Mouse (Mus musculus) megakaryocyte-erythroid progenitor cell, adult 5-6 weeks (primary cell): ENCODE results near the gene Tacr1. TPM values are rescaled to one million over a fixed set of nuclear protein-coding genes. Genes with fewer than 3 reads are reported as not detected.

Experiments
- ATAC-seq: replicated peaks from 2 replicates; pipeline ENCODE4 v1.8.0; 2016; ENCODE audit warnings: mild to moderate bottlenecking, inconsistent platforms; ENCODE audit not compliant: severe bottlenecking, poor library complexity, low FRiP score, low TSS enrichment
- total RNA-seq, 2 experiments: library from RNA; stranded (forward) in 1 of 2; stranded (reverse) in 1 of 2; fragments of 200-1000, 215-1000 nt in 1 of 2; fragments of >200 nt in 1 of 2; fragmentation: Nextera tagmentation in 1 of 2; gene quantifications; 2 replicates each; pipeline ENCODE4 v1.2.3; 2014 to 2017

The Tacr1 gene
- total RNA-seq, 2 experiments from 2014 or later = 0.28 TPM; not detected in 1

DNA sequence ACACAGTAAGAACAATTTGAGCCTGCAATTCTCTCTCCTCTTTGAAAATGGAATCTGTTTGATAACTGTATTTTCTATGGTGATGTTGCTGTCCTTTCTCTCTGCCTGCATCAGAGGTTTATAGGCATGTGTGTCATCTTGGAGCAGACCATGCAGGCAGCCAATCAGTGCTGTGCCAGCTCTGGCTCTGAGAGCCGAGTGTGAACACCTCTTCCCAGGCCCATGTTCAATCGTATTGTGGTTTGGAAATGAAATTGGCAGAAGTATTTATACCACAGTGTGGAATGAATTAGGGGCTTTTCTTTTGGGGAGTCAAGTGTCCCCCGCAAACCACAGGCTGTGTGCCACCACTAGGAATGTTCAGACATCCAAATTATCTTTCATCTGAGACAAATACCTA is 117.5 kb downstream of the Tacr1 start:
- ATAC-seq = no peak

DNA sequence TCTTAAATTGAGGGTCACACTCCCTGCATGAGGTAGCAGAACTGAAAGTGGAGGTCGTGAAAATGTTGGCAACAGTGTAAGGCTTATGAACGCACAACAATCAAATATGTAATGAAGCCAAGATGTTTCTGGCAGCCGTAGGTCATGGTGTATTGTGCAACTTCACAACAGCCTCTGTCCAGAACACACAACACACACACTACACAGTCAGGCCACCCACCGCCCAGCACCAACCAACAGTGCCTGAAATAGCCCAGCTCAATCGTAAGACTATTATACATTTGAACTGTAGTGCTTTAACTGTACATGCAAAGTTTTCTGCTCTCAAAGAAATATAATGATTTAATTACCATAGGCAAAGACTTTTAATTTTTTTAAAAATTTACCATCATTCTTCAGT is 120.4 kb downstream of the Tacr1 start:
- ATAC-seq = no peak

DNA sequence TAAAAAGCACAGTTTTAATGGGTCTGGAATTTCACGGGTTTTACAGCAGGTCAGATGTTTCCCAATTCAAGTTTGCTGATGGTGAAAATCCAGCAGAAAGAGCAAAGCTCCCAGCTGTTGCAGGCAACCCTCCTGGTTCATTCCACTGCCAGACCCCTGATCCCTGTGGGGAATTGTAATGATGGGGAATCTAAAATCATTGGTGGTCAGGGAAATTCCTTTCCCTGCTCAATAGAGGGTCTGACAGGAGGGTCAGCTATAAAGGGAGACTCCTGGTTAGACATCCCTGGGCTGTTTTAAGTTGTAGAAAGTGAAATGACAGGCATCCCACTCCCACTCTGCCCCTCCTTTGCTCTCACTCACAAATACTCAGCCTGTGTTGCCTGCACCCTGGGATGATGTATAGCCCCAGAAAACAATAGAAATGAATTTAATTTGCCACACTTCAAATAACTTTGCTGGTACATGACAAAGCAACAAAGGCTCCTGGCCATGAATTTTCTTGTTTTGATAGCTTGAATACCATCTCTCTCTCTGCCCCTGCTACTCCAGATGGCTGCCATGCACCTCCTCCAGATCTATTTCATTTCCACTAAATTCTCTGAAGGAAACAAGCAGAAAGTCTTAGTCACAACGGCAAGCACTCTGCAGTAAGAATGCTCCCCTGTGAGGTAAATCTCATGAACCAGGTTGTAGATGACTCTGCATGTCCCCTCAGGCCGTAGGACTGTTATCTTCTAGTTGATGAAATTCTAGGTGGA is 123.2 kb downstream of the Tacr1 start:
- no peak for ATAC-seq

DNA sequence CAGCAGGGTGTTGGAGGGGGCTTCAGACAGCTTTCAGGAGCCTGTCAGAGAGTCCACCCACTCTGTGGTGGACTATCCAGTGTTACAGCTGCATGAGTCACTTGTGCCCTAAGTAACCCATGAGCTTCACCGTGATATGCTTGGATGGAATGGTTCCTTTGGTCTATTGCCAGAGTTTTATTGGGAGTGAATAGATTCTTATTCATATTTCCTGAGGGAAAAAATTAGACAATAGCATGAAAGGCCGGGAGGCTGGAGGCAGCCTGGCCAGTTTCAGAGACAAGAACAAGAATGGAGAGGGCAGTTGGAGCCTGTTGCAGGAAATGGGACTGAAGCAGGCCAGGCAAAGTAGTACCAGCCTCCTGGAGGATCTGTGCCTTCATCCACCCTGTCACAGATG is 126.5 kb downstream of the Tacr1 start:
- no peak for ATAC-seq

DNA sequence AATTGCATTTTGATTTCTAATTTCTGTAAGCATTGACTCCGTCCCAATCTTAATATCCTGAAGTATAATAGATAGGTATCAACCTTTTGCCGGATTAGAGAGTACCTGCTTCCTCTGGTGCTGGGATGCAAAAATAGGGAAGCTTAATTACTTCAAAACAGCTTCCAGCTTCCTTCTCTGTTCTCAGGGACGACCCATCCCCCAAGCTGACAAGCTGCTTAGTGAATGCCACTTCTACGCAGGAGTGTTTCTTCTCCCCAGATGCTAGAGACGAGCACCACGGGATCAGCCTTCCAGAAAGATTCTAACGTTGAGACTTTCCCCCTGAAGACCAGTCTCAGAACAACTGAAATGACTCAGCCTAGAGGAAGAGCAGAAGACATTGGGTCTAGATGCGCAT is 134.5 kb downstream of the Tacr1 start:
- no peak for ATAC-seq

DNA sequence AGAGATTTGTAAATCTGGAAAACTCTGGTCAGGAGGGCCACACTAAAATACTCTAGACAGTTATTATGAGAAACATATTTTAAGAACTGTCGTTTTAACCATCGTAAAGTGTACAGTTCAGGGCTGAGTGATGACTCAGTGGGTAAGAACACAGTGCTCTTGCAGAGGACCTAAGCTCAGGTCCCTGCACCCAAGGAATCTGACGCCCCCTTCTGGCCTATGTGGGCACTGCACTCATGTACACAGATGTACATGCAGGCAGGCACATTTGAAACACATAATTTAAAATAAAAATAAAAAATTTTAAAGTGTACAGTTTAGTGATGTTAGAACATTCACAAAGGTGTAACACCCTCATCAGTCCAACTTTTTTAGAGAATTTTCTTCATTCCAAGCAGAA is 147.1 kb downstream of the Tacr1 start:
- no peak for ATAC-seq

DNA sequence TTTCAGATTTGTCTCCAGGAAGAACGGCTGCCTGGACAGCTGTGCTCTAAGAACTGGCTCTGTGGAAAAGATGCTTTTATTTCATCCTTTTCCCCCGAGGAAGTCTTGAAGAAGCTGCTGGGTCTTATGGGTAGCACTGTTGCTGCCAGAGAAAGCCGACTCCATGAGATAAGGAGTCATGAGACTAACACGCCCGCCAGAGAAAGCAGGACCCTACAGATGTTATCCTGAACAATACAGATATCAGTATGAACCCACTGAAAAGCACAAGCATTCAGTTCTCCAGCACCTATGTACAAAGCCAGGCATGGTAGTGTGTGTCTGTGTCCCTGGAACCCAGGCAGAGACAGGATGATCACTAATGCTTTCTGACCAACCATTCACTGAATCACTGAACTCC is 173.3 kb downstream of the Tacr1 start:
- ATAC-seq = no peak

DNA sequence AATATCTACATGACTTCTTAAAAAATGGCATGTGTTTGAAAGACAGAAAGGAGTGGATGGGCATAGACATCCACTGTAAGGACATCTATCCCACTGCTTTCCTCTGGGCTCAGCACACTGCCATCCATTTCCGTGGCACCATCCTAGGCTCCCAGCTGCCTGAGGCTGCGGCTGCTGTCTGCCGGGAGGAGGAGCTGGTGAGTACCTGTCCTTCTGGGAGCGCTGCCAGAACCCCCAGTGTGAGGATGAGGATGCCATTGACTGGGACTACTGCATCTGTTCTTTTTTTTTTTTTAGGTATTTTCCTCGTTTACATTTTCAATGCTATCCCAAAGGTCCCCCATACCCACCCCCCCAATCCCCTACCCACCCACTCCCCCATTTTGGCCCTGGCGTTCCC is 183.3 kb downstream of the Tacr1 start:
- ATAC-seq = no peak

DNA sequence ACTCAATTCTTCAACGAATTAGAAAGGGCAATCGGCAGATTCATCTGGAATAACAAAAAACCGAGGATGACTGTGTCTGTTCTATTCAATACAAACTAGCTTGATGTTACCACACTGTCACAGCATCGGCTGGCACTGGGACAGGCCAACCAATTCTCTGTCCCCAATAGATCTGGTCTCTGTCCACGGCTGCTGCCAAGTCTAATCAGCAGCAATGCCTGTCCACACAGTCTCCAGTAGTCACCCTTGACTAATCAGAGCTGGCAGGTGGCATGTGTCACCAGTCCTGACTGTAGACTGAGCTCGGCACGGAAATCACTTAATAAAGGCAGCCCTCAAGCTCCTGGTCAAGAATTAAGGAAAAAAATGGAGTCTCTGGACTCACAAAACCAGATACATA is 187.3 kb downstream of the Tacr1 start:
- ATAC-seq = no peak

DNA sequence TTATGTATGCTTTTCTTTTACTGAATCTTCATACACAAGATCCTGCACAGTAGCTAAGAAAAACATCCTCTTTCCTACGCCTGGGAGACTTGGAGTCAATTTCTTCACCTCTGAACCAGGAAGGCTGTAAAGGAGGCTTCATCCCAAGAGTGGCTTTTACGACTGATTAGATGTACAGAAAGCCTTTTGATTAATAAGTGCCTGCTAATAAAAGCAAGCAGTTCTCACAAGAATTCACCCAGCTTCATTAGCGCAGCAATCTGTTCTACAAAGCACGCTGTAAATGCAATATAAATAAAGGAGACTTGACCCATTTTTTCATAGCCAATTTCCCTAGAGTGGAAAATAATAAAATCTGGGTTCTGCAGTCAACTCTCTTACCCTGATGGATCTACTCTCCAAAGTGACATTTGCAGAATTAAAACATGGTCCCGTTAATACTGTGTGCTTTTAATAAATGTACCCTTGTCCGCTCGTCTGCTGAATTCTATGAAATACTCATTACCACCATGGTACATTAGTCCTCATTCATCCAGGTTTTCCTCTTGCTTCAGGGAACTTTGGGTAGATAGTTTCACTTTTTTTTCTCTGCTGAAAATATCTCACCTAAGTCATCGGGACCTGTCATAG is 193.4 kb downstream of the Tacr1 start:
- ATAC-seq = no peak

DNA sequence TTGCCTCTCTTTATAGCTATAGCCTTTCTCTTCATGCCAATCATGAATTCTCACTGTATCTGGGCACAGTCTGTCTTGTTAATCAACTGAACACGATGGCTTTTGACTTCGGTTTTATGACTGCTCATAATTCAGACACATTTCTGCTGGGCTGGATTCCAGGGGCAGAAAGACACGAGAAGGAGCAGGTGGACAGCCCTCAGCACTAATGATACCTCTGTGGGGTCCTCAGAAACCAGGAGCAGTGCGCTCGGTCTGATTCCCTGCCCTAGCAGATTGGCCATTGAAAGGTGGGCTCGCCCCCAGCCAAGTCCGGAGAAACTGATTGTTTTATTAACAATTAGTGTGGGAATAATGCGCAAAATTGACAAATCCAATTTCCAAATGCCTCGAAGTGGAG is 201.1 kb downstream of the Tacr1 start:
- no peak for ATAC-seq

DNA sequence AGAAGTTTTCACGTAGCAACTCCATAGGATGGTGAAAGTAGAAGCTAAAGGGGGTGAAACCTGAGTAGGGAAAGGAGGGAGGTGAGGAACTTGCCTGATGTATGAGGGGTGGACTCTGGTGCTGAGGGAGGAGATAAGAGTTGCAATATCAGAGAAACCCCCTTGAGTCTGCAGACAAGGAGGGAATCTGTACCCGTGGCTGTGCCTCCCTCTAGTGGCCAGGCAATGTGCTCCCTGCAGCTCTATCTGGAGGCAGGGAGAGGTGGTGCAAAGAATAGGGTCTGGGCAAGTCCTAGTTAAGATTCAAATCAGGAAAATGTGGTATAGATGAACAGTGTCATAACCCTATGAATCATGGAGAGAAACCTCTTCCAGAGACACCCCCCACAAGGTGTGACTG is 201.5 kb downstream of the Tacr1 start:
- ATAC-seq = peak; percentile 68

DNA sequence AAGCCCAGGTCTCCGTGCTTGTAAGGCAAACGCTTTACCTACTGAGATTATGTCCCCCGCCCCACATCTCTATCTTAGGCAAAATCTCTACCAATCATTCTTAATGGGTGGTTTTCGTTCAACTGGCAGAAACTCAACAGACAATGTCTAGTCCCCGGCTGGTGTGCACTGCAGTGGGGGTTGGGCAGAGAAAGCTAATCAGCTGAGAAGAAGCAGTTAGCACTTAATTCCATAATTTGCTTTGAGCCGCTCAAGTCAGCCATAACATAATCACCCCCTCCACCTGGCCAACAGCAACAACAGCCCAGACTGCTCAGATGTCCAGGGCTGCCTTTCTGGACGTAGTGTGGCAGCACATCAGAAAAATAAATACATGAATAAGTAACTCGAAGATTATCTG is 202.7 kb downstream of the Tacr1 start:
- no peak for ATAC-seq

DNA sequence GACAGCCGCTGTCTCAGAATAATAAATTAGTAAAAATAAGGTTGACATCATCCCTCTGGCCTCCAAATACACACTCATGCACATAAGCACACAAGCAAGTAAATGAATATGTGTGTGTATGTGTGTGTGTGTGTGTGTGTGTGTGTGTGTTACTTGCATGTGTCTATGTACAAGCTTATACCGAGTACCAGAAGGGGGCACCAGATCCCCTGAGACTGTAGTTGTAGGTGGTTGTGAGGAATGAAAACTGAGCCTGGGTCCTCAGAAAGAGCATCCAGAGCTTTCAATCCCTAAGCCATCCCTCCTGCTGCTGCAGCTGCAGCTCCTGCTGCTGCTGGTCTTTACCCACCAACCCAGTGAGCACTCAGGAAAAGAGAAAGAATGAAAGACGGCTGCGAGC is 206.6 kb downstream of the Tacr1 start:
- ATAC-seq = no peak

DNA sequence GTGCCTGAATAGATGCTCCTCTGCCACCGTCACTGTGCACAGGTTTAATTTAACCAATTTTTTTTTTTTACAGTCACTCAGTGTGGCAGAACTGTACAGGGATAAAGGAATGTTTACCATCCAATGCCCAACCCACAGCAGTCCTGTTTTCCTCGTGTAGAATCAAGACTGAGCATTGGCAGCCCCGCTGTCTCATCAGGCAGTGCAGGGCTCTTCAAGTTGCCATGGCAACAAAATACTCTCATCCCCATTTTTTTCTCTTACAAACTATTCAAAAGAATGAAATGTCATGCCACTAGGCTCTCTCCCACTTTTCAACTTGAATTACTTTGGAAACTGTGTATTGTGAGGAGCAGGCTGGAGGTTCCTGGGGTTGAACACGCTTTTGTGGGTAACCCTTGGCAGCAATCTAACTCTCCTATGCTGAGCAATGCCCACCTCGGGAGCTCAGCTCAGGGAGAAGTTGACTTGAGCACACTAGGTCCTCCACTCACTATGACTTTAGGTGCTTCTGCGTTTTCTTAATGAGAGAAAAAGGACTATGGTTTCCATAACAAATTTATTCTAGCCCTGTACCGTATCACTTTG is 207.3 kb downstream of the Tacr1 start:
- no peak for ATAC-seq
